Comparison of ENCODE assay signal across 11 mouse cellular contexts in genomic region chr5:74050903-74051302, GRCm38 (mm10). TPM values are rescaled to one million over a fixed set of nuclear protein-coding genes. Genes with fewer than 3 reads are reported as not detected.
DNase-seq lines count a peak whose midpoint lies in the region; ATAC-seq and TF ChIP-seq lines count a peak whose summit lies in the region.
"Had no signal": no experiment of that assay in that cellular context is flagged by ENCODE, and none has a peak within 500 bp of the region (broad histone marks: within the 10 kb centered on the region; RNA-seq: fewer than 3 reads in every experiment).

No protein-coding gene starts in this region.

- no peak overlapping the region for H3K27ac ChIP-seq in hindbrain, postnatal 0 days
- H3K27ac ChIP-seq in hindbrain, embryonic 11.5 days (ENCODE audit: low read depth, low read length): no peak overlapping the region
- no peak overlapping the region for H3K27ac ChIP-seq in liver, embryonic 15.5 days (replicated peaks)
- H3K27ac ChIP-seq in kidney, embryonic 14.5 days (ENCODE audit: low read depth, low read length): no peak overlapping the region
- H3K27ac ChIP-seq: embryonic facial prominence, embryonic 13.5 days; hindbrain, embryonic 10.5 days had no signal

- WGBS in hindbrain, postnatal 0 days: 98% methylated on average over 2 of the region's 2 CpGs
- 96% methylated on average over 2 of the region's 2 CpGs for WGBS in hindbrain, embryonic 11.5 days
- 87% methylated on average over 2 of the region's 2 CpGs for WGBS in liver, embryonic 15.5 days (ENCODE audit: insufficient replicate concordance)
- WGBS in kidney, embryonic 14.5 days: 93% methylated on average over 2 of the region's 2 CpGs

- no peak overlapping the region for H3K9ac ChIP-seq in hindbrain, postnatal 0 days (replicated peaks; ENCODE audit: low read length)
- H3K9ac ChIP-seq in hindbrain, embryonic 11.5 days (ENCODE audit: low read depth, low read length): no peak overlapping the region
- H3K9ac ChIP-seq in liver, embryonic 15.5 days: no peak overlapping the region
- H3K9ac ChIP-seq in kidney, embryonic 14.5 days (ENCODE audit: low read depth, low read length): no peak overlapping the region
- H3K9ac ChIP-seq: embryonic facial prominence, embryonic 13.5 days had no signal

- TF ChIP-seq CTCF in hindbrain, postnatal 0 days (IDR thresholded peaks at IDR 0.05; ENCODE audit: low read depth): no peak

- peak; percentile 30; the same call in 1 of the 2 replicates for ATAC-seq in hindbrain, postnatal 0 days
- no peak for ATAC-seq in hindbrain, embryonic 11.5 days (ENCODE audit: low FRiP score)
- peak; percentile 62 for ATAC-seq in liver, embryonic 15.5 days (ENCODE audit: insufficient read depth)
- ATAC-seq in kidney, embryonic 14.5 days (ENCODE audit: low FRiP score, low TSS enrichment): no peak

- no peak overlapping the region for H3K4me2 ChIP-seq in hindbrain, postnatal 0 days (ENCODE audit: low read depth, low read length)
- H3K4me2 ChIP-seq in hindbrain, embryonic 11.5 days (replicated peaks; ENCODE audit: low read depth, low read length): no peak overlapping the region
- H3K4me2 ChIP-seq in liver, embryonic 15.5 days: no peak overlapping the region
- no peak overlapping the region for H3K4me2 ChIP-seq in kidney, embryonic 14.5 days (replicated peaks; ENCODE audit: low read depth, low read length)
- H3K4me2 ChIP-seq: embryonic facial prominence, embryonic 13.5 days had no signal

- H3K36me3 ChIP-seq in hindbrain, postnatal 0 days (ENCODE audit: insufficient read depth, low read length): no peaks in the 10 kb centered on the region
- H3K36me3 ChIP-seq in hindbrain, embryonic 11.5 days (ENCODE audit: control insufficient read depth, insufficient read depth, low read length): no peaks in the 10 kb centered on the region
- H3K36me3 ChIP-seq in liver, embryonic 15.5 days (replicated peaks): peaks cover 66% of the 10 kb centered on the region
- H3K36me3 ChIP-seq in kidney, embryonic 14.5 days (ENCODE audit: control insufficient read depth, insufficient read depth, low read length): no peaks in the 10 kb centered on the region

- peaks cover 15% of the 10 kb centered on the region; the same call in 1 of the 2 replicates for H3K4me1 ChIP-seq in hindbrain, postnatal 0 days (ENCODE audit: insufficient read depth, low read length)
- no peaks in the 10 kb centered on the region for H3K4me1 ChIP-seq in hindbrain, embryonic 11.5 days (replicated peaks; ENCODE audit: control insufficient read depth, insufficient read depth, low read length)
- peaks cover 19% of the 10 kb centered on the region for H3K4me1 ChIP-seq in liver, embryonic 15.5 days (replicated peaks)
- H3K4me1 ChIP-seq in kidney, embryonic 14.5 days (ENCODE audit: control insufficient read depth, insufficient read depth, low read length): peaks cover 14% of the 10 kb centered on the region

- H3K9me3 ChIP-seq in hindbrain, postnatal 0 days (ENCODE audit: low read length): no peaks in the 10 kb centered on the region
- H3K9me3 ChIP-seq in hindbrain, embryonic 11.5 days (ENCODE audit: control insufficient read depth, low read length): no peaks in the 10 kb centered on the region
- H3K9me3 ChIP-seq in liver, embryonic 15.5 days (replicated peaks): no peaks in the 10 kb centered on the region
- peaks cover 3% of the 10 kb centered on the region; the same call in 1 of the 2 replicates for H3K9me3 ChIP-seq in kidney, embryonic 14.5 days (ENCODE audit: control insufficient read depth, low read length)
- H3K9me3 ChIP-seq: embryonic facial prominence, embryonic 13.5 days; hindbrain, embryonic 10.5 days had no signal

- H3K27me3 ChIP-seq in hindbrain, postnatal 0 days (ENCODE audit: insufficient read depth, low read length): no peaks in the 10 kb centered on the region
- H3K27me3 ChIP-seq in hindbrain, embryonic 11.5 days (ENCODE audit: control insufficient read depth, insufficient read depth, low read length): no peaks in the 10 kb centered on the region
- no peaks in the 10 kb centered on the region for H3K27me3 ChIP-seq in liver, embryonic 15.5 days
- H3K27me3 ChIP-seq in kidney, embryonic 14.5 days (ENCODE audit: control insufficient read depth, insufficient read depth, low read length): no peaks in the 10 kb centered on the region
- H3K27me3 ChIP-seq: embryonic facial prominence, embryonic 13.5 days had no signal

- no peak overlapping the region for H3K4me3 ChIP-seq in hindbrain, postnatal 0 days (ENCODE audit: low read length)
- no peak overlapping the region for H3K4me3 ChIP-seq in hindbrain, embryonic 11.5 days (ENCODE audit: low read depth, low read length)
- no peak overlapping the region for H3K4me3 ChIP-seq in liver, embryonic 15.5 days (replicated peaks)
- H3K4me3 ChIP-seq in kidney, embryonic 14.5 days (ENCODE audit: low read length): no peak overlapping the region
- H3K4me3 ChIP-seq: embryonic facial prominence, embryonic 13.5 days; hindbrain, embryonic 10.5 days; myocyte had no signal

- DNase-seq in hindbrain, postnatal 0 days (ENCODE audit: low spot score): no peak
- DNase-seq in hindbrain, embryonic 11.5 days (ENCODE audit: low spot score): no peak
- peak; percentile 84 for DNase-seq in ES-CJ7 (ENCODE audit: low read depth, low spot score)
- peak; percentile 74 for DNase-seq in adrenal gland, postnatal 14 days
- DNase-seq in embryo, embryonic 9.5 days (ENCODE audit: extremely low spot score): no peak
- no peak for DNase-seq in left cerebral cortex, adult 9 months (ENCODE audit: low spot score in 2 of 2)

RNA-seq across cellular contexts. Expression of gene Usp46, which starts 17.3 kb away (rescaled TPM):
- 52.7 and 65.4 TPM in 2 replicates for total RNA-seq in hindbrain, postnatal 0 days (2014; rRNA removed)
- 39.1 and 40.5 TPM in 2 replicates for polyA plus RNA-seq in hindbrain, postnatal 0 days (2015; fragmentation: Nextera tagmentation; extraction: Ambion mirVana)
- 36.7 and 38.4 TPM in 2 replicates for polyA plus RNA-seq in hindbrain, embryonic 11.5 days (2014; fragmentation: Nextera tagmentation; extraction: Ambion mirVana)
- total RNA-seq in adrenal gland, postnatal 14 days (2021): 29.8 and 32.3 TPM in 2 replicates
- polyA plus RNA-seq in liver, embryonic 15.5 days (2015; fragmentation: Nextera tagmentation; extraction: Ambion mirVana): 19.6 and 20.9 TPM in 2 replicates
- polyA plus RNA-seq in kidney, embryonic 14.5 days (2014; fragmentation: Nextera tagmentation; extraction: Ambion mirVana): 27.6 and 34.5 TPM in 2 replicates

Comparison
In these comparisons a context has a peak if more than half of its experiments do, and no peak if none do; other contexts are left out.
1. ATAC-seq: peak in hindbrain, postnatal 0 days (single experiment) and liver, embryonic 15.5 days (single experiment); none in hindbrain, embryonic 11.5 days (single experiment) and kidney, embryonic 14.5 days (single experiment).
2. DNase-seq: peak in ES-CJ7 (single experiment) and adrenal gland, postnatal 14 days (single experiment); none in hindbrain, postnatal 0 days (single experiment), hindbrain, embryonic 11.5 days (single experiment), embryo, embryonic 9.5 days (single experiment) and left cerebral cortex, adult 9 months (0 of 2).